Mouse (Mus musculus): ENCODE measurements around the gene Dlat. TPM values are rescaled to one million over a fixed set of nuclear protein-coding genes. Genes with fewer than 3 reads are reported as not detected.
A peak's percentile ranks its signal among the peaks of the same experiment; 100 is the strongest.

The Dlat gene
- polyA plus RNA-seq, 1 experiment from 2014 or later = 65.1 TPM

- peak within 1 kb of the TSS; percentile 90 for H3K27ac ChIP-seq
- peaks cover 23% of the 10 kb centered on the region for H3K4me1 ChIP-seq (replicated peaks; ENCODE audit: control insufficient read depth, insufficient read depth, low read length)
- DNase-seq (ENCODE audit: low spot score) = peak; percentile 97
- H3K9ac ChIP-seq = peak within 1 kb of the TSS; percentile 92
- H3K36me3 ChIP-seq (replicated peaks; ENCODE audit: control insufficient read depth, insufficient read depth) = peaks cover 59% of the 10 kb centered on the region
- peak within 1 kb of the TSS; percentile 98 for H3K4me2 ChIP-seq (replicated peaks)
- H3K4me3 ChIP-seq (replicated peaks; ENCODE audit: low read length) = peak within 1 kb of the TSS; percentile 91
- no peaks in the 10 kb centered on the region for H3K9me3 ChIP-seq (ENCODE audit: control insufficient read depth, low read length)
- peak; percentile 98 for ATAC-seq (ENCODE audit: low FRiP score)
- no peaks in the 10 kb centered on the region for H3K27me3 ChIP-seq (ENCODE audit: control insufficient read depth, insufficient read depth, low read length)
- 1% methylated on average over 48 of the region's 48 CpGs for whole genome bisulfite sequencing
These were observed 56.2 kb downstream of the Dlat start, which contains the start of the genes Sdhd and Timm8b for GRCm38 (mm10) chr9:50603189-50603997. Sdhd (minus strand) TSS chr9:50603812. Timm8b (plus strand) TSS chr9:50603910.

GRCm38 (mm10) chr9:50602055-50602845 is 57.3 kb downstream of the Dlat start:
- WGBS = 88% methylated on average over 7 of the region's 7 CpGs
- DNase-seq (ENCODE audit: low spot score) (no peak), ATAC-seq (ENCODE audit: low FRiP score) (no peak)
- H3K9me3 ChIP-seq (ENCODE audit: control insufficient read depth, low read length) = no peaks in the 10 kb centered on the region
- H3K4me3 ChIP-seq (replicated peaks; ENCODE audit: low read length) = peak overlapping the region; percentile 91
- peaks cover 59% of the 10 kb centered on the region for H3K36me3 ChIP-seq (replicated peaks; ENCODE audit: control insufficient read depth, insufficient read depth)
- H3K4me1 ChIP-seq (replicated peaks; ENCODE audit: control insufficient read depth, insufficient read depth, low read length) = peaks cover 23% of the 10 kb centered on the region
- H3K9ac ChIP-seq = peak overlapping the region; percentile 92
- H3K4me2 ChIP-seq (replicated peaks) = peak overlapping the region; percentile 98
- H3K27ac ChIP-seq = no peak overlapping the region
- no peaks in the 10 kb centered on the region for H3K27me3 ChIP-seq (ENCODE audit: control insufficient read depth, insufficient read depth, low read length)

GRCm38 (mm10) chr9:50601536-50601935 is 58.0 kb downstream of the Dlat start:
- Histone ChIP-seq H3K36me3 (replicated peaks; ENCODE audit: control insufficient read depth, insufficient read depth) (peaks cover 59% of the 10 kb centered on the region), H3K9me3 (ENCODE audit: control insufficient read depth, low read length) (no peaks in the 10 kb centered on the region), H3K27me3 (ENCODE audit: control insufficient read depth, insufficient read depth, low read length) (no peaks in the 10 kb centered on the region), H3K9ac (no peak overlapping the region), H3K4me1 (replicated peaks; ENCODE audit: control insufficient read depth, insufficient read depth, low read length) (peaks cover 23% of the 10 kb centered on the region), H3K4me3 (replicated peaks; ENCODE audit: low read length) (no peak overlapping the region), H3K4me2 (replicated peaks) (no peak overlapping the region), H3K27ac (no peak overlapping the region)
- ATAC-seq (ENCODE audit: low FRiP score) (no peak), DNase-seq (ENCODE audit: low spot score) (no peak)
- 86% methylated on average over 6 of the region's 6 CpGs for WGBS

GRCm38 (mm10) chr9:50596973-50597372 is 62.6 kb downstream of the Dlat start:
- Histone ChIP-seq H3K36me3 (replicated peaks; ENCODE audit: control insufficient read depth, insufficient read depth) (peaks cover 61% of the 10 kb centered on the region), H3K4me2 (replicated peaks) (no peak overlapping the region), H3K9me3 (ENCODE audit: control insufficient read depth, low read length) (no peaks in the 10 kb centered on the region), H3K27me3 (ENCODE audit: control insufficient read depth, insufficient read depth, low read length) (no peaks in the 10 kb centered on the region), H3K4me3 (replicated peaks; ENCODE audit: low read length) (no peak overlapping the region), H3K9ac (no peak overlapping the region), H3K4me1 (replicated peaks; ENCODE audit: control insufficient read depth, insufficient read depth, low read length) (peaks cover 5% of the 10 kb centered on the region; the same call in 1 of the 2 replicates), H3K27ac (no peak overlapping the region)
- DNase-seq (ENCODE audit: low spot score) (no peak), ATAC-seq (ENCODE audit: low FRiP score) (no peak)
- WGBS = 96% methylated on average over 8 of the region's 8 CpGs

- H3K4me2 ChIP-seq (replicated peaks) = no peak overlapping the region
- H3K36me3 ChIP-seq (replicated peaks; ENCODE audit: control insufficient read depth, insufficient read depth) = peaks cover 53% of the 10 kb centered on the region
- H3K4me3 ChIP-seq (replicated peaks; ENCODE audit: low read length) = no peak overlapping the region
- DNase-seq (ENCODE audit: low spot score) = no peak
- H3K4me1 ChIP-seq (replicated peaks; ENCODE audit: control insufficient read depth, insufficient read depth, low read length) = no peaks in the 10 kb centered on the region
- no peak for ATAC-seq (ENCODE audit: low FRiP score)
- 79% methylated on average over 12 of the region's 12 CpGs for WGBS
- no peak overlapping the region for H3K27ac ChIP-seq
- no peak overlapping the region for H3K9ac ChIP-seq
- no peaks in the 10 kb centered on the region for H3K9me3 ChIP-seq (ENCODE audit: control insufficient read depth, low read length)
- no peaks in the 10 kb centered on the region for H3K27me3 ChIP-seq (ENCODE audit: control insufficient read depth, insufficient read depth, low read length)
These were observed 64.7 kb downstream of the Dlat start for GRCm38 (mm10) chr9:50594794-50595417.

GRCm38 (mm10) chr9:50593544-50593943 is 66.0 kb downstream of the Dlat start:
- H3K36me3 ChIP-seq (replicated peaks; ENCODE audit: control insufficient read depth, insufficient read depth) = peaks cover 39% of the 10 kb centered on the region
- no peaks in the 10 kb centered on the region for H3K4me1 ChIP-seq (replicated peaks; ENCODE audit: control insufficient read depth, insufficient read depth, low read length)
- no peak overlapping the region for H3K4me3 ChIP-seq (replicated peaks; ENCODE audit: low read length)
- H3K9me3 ChIP-seq (ENCODE audit: control insufficient read depth, low read length) = no peaks in the 10 kb centered on the region
- no peak overlapping the region for H3K9ac ChIP-seq
- no peak overlapping the region for H3K27ac ChIP-seq
- no peak for DNase-seq (ENCODE audit: low spot score)
- no peak for ATAC-seq (ENCODE audit: low FRiP score)
- 75% methylated on average over 3 of the region's 3 CpGs for WGBS
- H3K4me2 ChIP-seq (replicated peaks) = no peak overlapping the region
- H3K27me3 ChIP-seq (ENCODE audit: control insufficient read depth, insufficient read depth, low read length) = no peaks in the 10 kb centered on the region

GRCm38 (mm10) chr9:50592955-50593354 is 66.6 kb downstream of the Dlat start:
- H3K4me3 ChIP-seq (replicated peaks; ENCODE audit: low read length) = no peak overlapping the region
- H3K4me2 ChIP-seq (replicated peaks) = no peak overlapping the region
- H3K36me3 ChIP-seq (replicated peaks; ENCODE audit: control insufficient read depth, insufficient read depth) = peaks cover 34% of the 10 kb centered on the region
- no peak overlapping the region for H3K27ac ChIP-seq
- WGBS = 92% methylated on average over 9 of the region's 9 CpGs
- H3K9me3 ChIP-seq (ENCODE audit: control insufficient read depth, low read length) = no peaks in the 10 kb centered on the region
- no peaks in the 10 kb centered on the region for H3K4me1 ChIP-seq (replicated peaks; ENCODE audit: control insufficient read depth, insufficient read depth, low read length)
- H3K27me3 ChIP-seq (ENCODE audit: control insufficient read depth, insufficient read depth, low read length) = no peaks in the 10 kb centered on the region
- DNase-seq (ENCODE audit: low spot score) (no peak), ATAC-seq (ENCODE audit: low FRiP score) (no peak)
- H3K9ac ChIP-seq = no peak overlapping the region

- DNase-seq (ENCODE audit: low spot score) = no peak
- Histone ChIP-seq H3K36me3 (replicated peaks; ENCODE audit: control insufficient read depth, insufficient read depth) (peaks cover 14% of the 10 kb centered on the region), H3K4me2 (replicated peaks) (no peak overlapping the region), H3K4me3 (replicated peaks; ENCODE audit: low read length) (no peak overlapping the region), H3K4me1 (replicated peaks; ENCODE audit: control insufficient read depth, insufficient read depth, low read length) (no peaks in the 10 kb centered on the region), H3K27ac (no peak overlapping the region), H3K9me3 (ENCODE audit: control insufficient read depth, low read length) (no peaks in the 10 kb centered on the region), H3K9ac (no peak overlapping the region), H3K27me3 (ENCODE audit: control insufficient read depth, insufficient read depth, low read length) (no peaks in the 10 kb centered on the region)
- ATAC-seq (ENCODE audit: low FRiP score) = no peak
- WGBS = 77% methylated on average over 10 of the region's 10 CpGs
These were observed 68.6 kb downstream of the Dlat start for GRCm38 (mm10) chr9:50590856-50591518.
